Mouse (Mus musculus): Measurements from ENCODE around the gene Urm1. TPM values are rescaled to one million over a fixed set of nuclear protein-coding genes. Genes with fewer than 3 reads are reported as not detected.

The Urm1 gene
- polyA plus RNA-seq, 1 experiment from 2014 or later = 24.8 TPM

GRCm38 (mm10) chr2:29856451-29857260 lies 36.8 kb downstream of the Urm1 start:
- Histone ChIP-seq H3K4me1 (replicated peaks; ENCODE audit: control insufficient read depth, insufficient read depth, low read length) (no peaks in the 10 kb centered on the region), H3K36me3 (ENCODE audit: control insufficient read depth, insufficient read depth, low read length) (no peaks in the 10 kb centered on the region), H3K9me3 (ENCODE audit: control insufficient read depth, low read length) (no peaks in the 10 kb centered on the region), H3K9ac (ENCODE audit: low read length) (no peak overlapping the region), H3K27me3 (ENCODE audit: control insufficient read depth, insufficient read depth, low read depth, low read length) (no peaks in the 10 kb centered on the region), H3K27ac (ENCODE audit: low read length) (no peak overlapping the region), H3K4me2 (ENCODE audit: low read depth, low read length) (no peak overlapping the region), H3K4me3 (ENCODE audit: low read length) (no peak overlapping the region)
- no peak for ATAC-seq (ENCODE audit: low read depth)
- 19% methylated on average over 19 of the region's 19 CpGs for WGBS

- Histone ChIP-seq H3K9me3 (ENCODE audit: control insufficient read depth, low read length) (no peaks in the 10 kb centered on the region), H3K4me1 (replicated peaks; ENCODE audit: control insufficient read depth, insufficient read depth, low read length) (no peaks in the 10 kb centered on the region), H3K27ac (ENCODE audit: low read length) (no peak overlapping the region), H3K4me2 (ENCODE audit: low read depth, low read length) (no peak overlapping the region), H3K4me3 (ENCODE audit: low read length) (no peak overlapping the region), H3K27me3 (ENCODE audit: control insufficient read depth, insufficient read depth, low read depth, low read length) (no peaks in the 10 kb centered on the region), H3K9ac (ENCODE audit: low read length) (no peak overlapping the region), H3K36me3 (ENCODE audit: control insufficient read depth, insufficient read depth, low read length) (no peaks in the 10 kb centered on the region)
- ATAC-seq (ENCODE audit: low read depth) = no peak
- WGBS = 45% methylated on average over 2 of the region's 2 CpGs
Measured at GRCm38 (mm10) chr2:29857341-29857740, 37.5 kb downstream of the Urm1 start.

GRCm38 (mm10) chr2:29857967-29858366 lies 38.1 kb downstream of the Urm1 start:
- Histone ChIP-seq H3K4me1 (replicated peaks; ENCODE audit: control insufficient read depth, insufficient read depth, low read length) (no peaks in the 10 kb centered on the region), H3K9ac (ENCODE audit: low read length) (no peak overlapping the region), H3K27ac (ENCODE audit: low read length) (no peak overlapping the region), H3K4me2 (ENCODE audit: low read depth, low read length) (no peak overlapping the region), H3K9me3 (ENCODE audit: control insufficient read depth, low read length) (no peaks in the 10 kb centered on the region), H3K27me3 (ENCODE audit: control insufficient read depth, insufficient read depth, low read depth, low read length) (no peaks in the 10 kb centered on the region), H3K36me3 (ENCODE audit: control insufficient read depth, insufficient read depth, low read length) (no peaks in the 10 kb centered on the region), H3K4me3 (ENCODE audit: low read length) (no peak overlapping the region)
- WGBS = 65% methylated on average over 5 of the region's 5 CpGs
- ATAC-seq (ENCODE audit: low read depth) = no peak

GRCm38 (mm10) chr2:29858748-29859473 lies 39.0 kb downstream of the Urm1 start:
- ATAC-seq (ENCODE audit: low read depth) = 0 out of 2 replicates have a peak, but pooled peaks have one; percentile 20
- no peak overlapping the region for H3K4me3 ChIP-seq (ENCODE audit: low read length)
- H3K4me2 ChIP-seq (ENCODE audit: low read depth, low read length) = no peak overlapping the region
- no peaks in the 10 kb centered on the region for H3K9me3 ChIP-seq (ENCODE audit: control insufficient read depth, low read length)
- no peaks in the 10 kb centered on the region for H3K4me1 ChIP-seq (replicated peaks; ENCODE audit: control insufficient read depth, insufficient read depth, low read length)
- no peak overlapping the region for H3K9ac ChIP-seq (ENCODE audit: low read length)
- H3K27ac ChIP-seq (ENCODE audit: low read length) = no peak overlapping the region
- no peaks in the 10 kb centered on the region for H3K36me3 ChIP-seq (ENCODE audit: control insufficient read depth, insufficient read depth, low read length)
- no peaks in the 10 kb centered on the region for H3K27me3 ChIP-seq (ENCODE audit: control insufficient read depth, insufficient read depth, low read depth, low read length)
- WGBS = 7% methylated on average over 5 of the region's 5 CpGs

GRCm38 (mm10) chr2:29865125-29865524 lies 45.2 kb downstream of the Urm1 start:
- no peaks in the 10 kb centered on the region for H3K36me3 ChIP-seq (ENCODE audit: control insufficient read depth, insufficient read depth, low read length)
- H3K4me3 ChIP-seq (ENCODE audit: low read length) = no peak overlapping the region
- no peak overlapping the region for H3K4me2 ChIP-seq (ENCODE audit: low read depth, low read length)
- H3K9ac ChIP-seq (ENCODE audit: low read length) = no peak overlapping the region
- no peaks in the 10 kb centered on the region for H3K9me3 ChIP-seq (ENCODE audit: control insufficient read depth, low read length)
- H3K27me3 ChIP-seq (ENCODE audit: control insufficient read depth, insufficient read depth, low read depth, low read length) = no peaks in the 10 kb centered on the region
- peaks cover 9% of the 10 kb centered on the region for H3K4me1 ChIP-seq (replicated peaks; ENCODE audit: control insufficient read depth, insufficient read depth, low read length)
- no peak for ATAC-seq (ENCODE audit: low read depth)
- WGBS = 57% methylated on average over 4 of the region's 4 CpGs
- no peak overlapping the region for H3K27ac ChIP-seq (ENCODE audit: low read length)

- H3K4me2 ChIP-seq (ENCODE audit: low read depth, low read length) = peak within 1 kb of the TSS; percentile 93
- peaks cover 9% of the 10 kb centered on the region for H3K4me1 ChIP-seq (replicated peaks; ENCODE audit: control insufficient read depth, insufficient read depth, low read length)
- peak; percentile 93 for ATAC-seq (ENCODE audit: low read depth)
- WGBS = 0% methylated on average over 44 of the region's 44 CpGs
- H3K9me3 ChIP-seq (ENCODE audit: control insufficient read depth, low read length) = no peaks in the 10 kb centered on the region
- H3K27me3 ChIP-seq (ENCODE audit: control insufficient read depth, insufficient read depth, low read depth, low read length) = no peaks in the 10 kb centered on the region
- 0 out of 2 replicates have a peak within 1 kb of the TSS, but pooled peaks have one; percentile 10 for H3K27ac ChIP-seq (ENCODE audit: low read length)
- peak within 1 kb of the TSS; percentile 71 for H3K9ac ChIP-seq (ENCODE audit: low read length)
- H3K4me3 ChIP-seq (ENCODE audit: low read length) = peak within 1 kb of the TSS; percentile 56
- no peaks in the 10 kb centered on the region for H3K36me3 ChIP-seq (ENCODE audit: control insufficient read depth, insufficient read depth, low read length)
Measured at GRCm38 (mm10) chr2:29868949-29869645, 49.2 kb downstream of the Urm1 start, which contains the start of gene Cercam. Gene Cercam (plus strand): TSS chr2:29869164.

- Histone ChIP-seq H3K4me2 (ENCODE audit: low read depth, low read length) (peak overlapping the region; percentile 93), H3K9me3 (ENCODE audit: control insufficient read depth, low read length) (no peaks in the 10 kb centered on the region), H3K4me3 (ENCODE audit: low read length) (peak overlapping the region; percentile 56), H3K27me3 (ENCODE audit: control insufficient read depth, insufficient read depth, low read depth, low read length) (no peaks in the 10 kb centered on the region), H3K27ac (ENCODE audit: low read length) (0 out of 2 replicates have a peak overlapping the region, but pooled peaks have one; percentile 10), H3K36me3 (ENCODE audit: control insufficient read depth, insufficient read depth, low read length) (no peaks in the 10 kb centered on the region), H3K9ac (ENCODE audit: low read length) (peak overlapping the region; percentile 71), H3K4me1 (replicated peaks; ENCODE audit: control insufficient read depth, insufficient read depth, low read length) (peaks cover 9% of the 10 kb centered on the region)
- WGBS = 5% methylated on average over 17 of the region's 17 CpGs
- ATAC-seq (ENCODE audit: low read depth) = peak; percentile 39
Measured at GRCm38 (mm10) chr2:29869646-29870451, 50.0 kb downstream of the Urm1 start.

- no peak for ATAC-seq (ENCODE audit: low read depth)
- Histone ChIP-seq H3K4me3 (ENCODE audit: low read length) (no peak overlapping the region), H3K27me3 (ENCODE audit: control insufficient read depth, insufficient read depth, low read depth, low read length) (no peaks in the 10 kb centered on the region), H3K4me1 (replicated peaks; ENCODE audit: control insufficient read depth, insufficient read depth, low read length) (peaks cover 9% of the 10 kb centered on the region), H3K9ac (ENCODE audit: low read length) (no peak overlapping the region), H3K4me2 (ENCODE audit: low read depth, low read length) (no peak overlapping the region), H3K27ac (ENCODE audit: low read length) (no peak overlapping the region), H3K36me3 (ENCODE audit: control insufficient read depth, insufficient read depth, low read length) (no peaks in the 10 kb centered on the region), H3K9me3 (ENCODE audit: control insufficient read depth, low read length) (no peaks in the 10 kb centered on the region)
- 88% methylated on average over 10 of the region's 10 CpGs for WGBS
Measured at GRCm38 (mm10) chr2:29872581-29873295, 52.9 kb downstream of the Urm1 start.
